Mouse (Mus musculus) spleen, adult 2 months (tissue): ENCODE results near the gene Smim7. TPM values are rescaled to one million over a fixed set of nuclear protein-coding genes. Genes with fewer than 3 reads are reported as not detected.

ENCODE experiments used
- DNase-seq, 2 experiments: peaks; one replicate each; pipeline versions ENCODE4 v3.0.0 to v3.0.0-alpha.2; 2012 to 2021; ENCODE audit warnings: low spot score in 2 of 2, low read depth in 1 of 2
- H3K27ac ChIP-seq: fragments of 200-500 bp; 2 replicates; pipeline ENCODE4 v1.5.1; 2012; ENCODE audit warnings: low read length, inconsistent platforms; ENCODE audit not compliant: insufficient read depth
- H3K27me3 ChIP-seq: fragments of 200-500 bp; 2 replicates; pipeline ENCODE4 v1.6.1; 2012; ENCODE audit warnings: mild to moderate bottlenecking, moderate library complexity, low read length, inconsistent platforms; ENCODE audit not compliant: control insufficient read depth, insufficient read depth
- H3K36me3 ChIP-seq: fragments of 200-500 bp; 2 replicates; pipeline ENCODE4 v1.6.1; 2012; ENCODE audit warnings: mild to moderate bottlenecking, low read length, inconsistent platforms; ENCODE audit not compliant: control insufficient read depth, insufficient read depth
- H3K4me1 ChIP-seq: fragments of 200-500 bp; 2 replicates; pipeline ENCODE4 v1.6.1; 2011; ENCODE audit warnings: inconsistent platforms; ENCODE audit not compliant: control insufficient read depth, insufficient read depth, insufficient read length
- H3K4me3 ChIP-seq: fragments of 200-500 bp; 2 replicates; pipeline ENCODE4 v1.5.1; 2011; ENCODE audit warnings: mild to moderate bottlenecking, inconsistent platforms; ENCODE audit not compliant: insufficient read depth, insufficient read length; ENCODE audit errors: extremely low read depth
- CTCF ChIP-seq: fragments of 200-500 bp; IDR thresholded peaks from 2 replicates; pipeline ENCODE4 v1.5.1; 2011; ENCODE audit warnings: mild to moderate bottlenecking, inconsistent platforms; ENCODE audit not compliant: insufficient read depth, insufficient read length, insufficient replicate concordance; ENCODE audit errors: extremely low read depth
- POLR2A ChIP-seq: fragments of 200-500 bp; IDR thresholded peaks from 2 replicates; pipeline ENCODE4 v1.6.1; 2011; ENCODE audit warnings: low read depth, low read length, inconsistent platforms
- WGBS: fragments of 180-500 bp; shearing (Covaris S2); methylation state at CpG from one replicate; pipeline ENCODE4 v1.1.7; 2018; 5-methylcytosine and 5-hydroxymethylcytosine counted together
- polyA plus RNA-seq: library from polyadenylated mRNA; depleted of rRNA; stranded (reverse); fragments of >200 nt; gene quantifications from 2 replicates; pipeline ENCODE4 v1.2.3, GENCODE M21; 2012

Smim7 gene
- polyA plus RNA-seq, 1 experiment: 31.1 TPM

DNA sequence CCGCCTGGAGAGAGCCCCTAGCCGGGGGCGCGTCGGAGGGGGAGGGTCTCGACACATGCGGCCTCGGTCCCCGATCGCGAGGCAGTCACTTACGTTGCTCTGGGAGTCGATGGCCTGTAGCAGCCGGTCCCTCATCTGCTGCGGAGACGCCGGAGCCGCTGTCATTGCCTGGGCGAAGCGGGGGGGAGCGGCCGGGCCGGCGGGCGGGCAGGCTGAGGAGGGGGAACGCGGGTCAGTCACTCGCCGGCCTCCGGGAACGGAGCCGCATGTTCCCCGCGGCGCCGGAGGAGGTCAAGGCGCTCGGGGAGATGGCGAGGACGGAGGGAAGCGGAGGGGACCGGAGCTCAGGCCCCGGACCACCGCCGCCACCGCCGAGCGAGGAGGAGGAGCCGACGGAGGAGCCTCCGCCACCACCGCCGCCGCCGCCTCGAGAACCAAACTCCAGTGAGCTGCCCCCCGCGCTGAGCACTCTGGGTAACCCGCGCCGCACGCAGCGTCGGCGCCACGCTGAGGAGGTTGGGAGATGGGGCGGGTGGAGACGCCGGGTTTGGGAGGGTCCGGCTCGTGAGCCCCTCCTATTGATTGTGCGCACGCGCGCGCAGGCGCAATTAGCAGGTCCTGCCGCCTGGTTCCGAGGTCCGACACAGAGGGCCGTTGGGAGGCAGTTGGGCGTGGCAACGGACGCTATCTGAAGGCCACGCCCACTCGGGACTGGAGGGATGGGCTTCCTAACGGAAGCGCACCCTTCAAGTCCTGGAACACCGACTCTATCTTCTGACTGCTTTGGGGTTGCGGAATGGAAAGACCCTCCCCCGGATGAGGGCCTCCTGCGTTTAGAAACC is 22.9 kb downstream of the Smim7 start, which contains the start of gene Med26:
Gene Med26 (minus strand): TSS at position 469 of the 842 bp plus-strand sequence.
- H3K27me3 ChIP-seq: no peaks in the 10 kb centered on the region
- peak; percentile 93 to 97 for DNase-seq
- peak within 1 kb of the TSS; percentile 65 for H3K4me3 ChIP-seq
- no peaks in the 10 kb centered on the region for H3K36me3 ChIP-seq
- peaks cover 11% of the 10 kb centered on the region for H3K4me1 ChIP-seq
- TF ChIP-seq CTCF (no peak), POLR2A (no peak; the same call in 1 of the 2 replicates)
- H3K27ac ChIP-seq: peak within 1 kb of the TSS; percentile 62
- WGBS: under 1% methylated on average over 92 of the region's 92 CpGs

DNA sequence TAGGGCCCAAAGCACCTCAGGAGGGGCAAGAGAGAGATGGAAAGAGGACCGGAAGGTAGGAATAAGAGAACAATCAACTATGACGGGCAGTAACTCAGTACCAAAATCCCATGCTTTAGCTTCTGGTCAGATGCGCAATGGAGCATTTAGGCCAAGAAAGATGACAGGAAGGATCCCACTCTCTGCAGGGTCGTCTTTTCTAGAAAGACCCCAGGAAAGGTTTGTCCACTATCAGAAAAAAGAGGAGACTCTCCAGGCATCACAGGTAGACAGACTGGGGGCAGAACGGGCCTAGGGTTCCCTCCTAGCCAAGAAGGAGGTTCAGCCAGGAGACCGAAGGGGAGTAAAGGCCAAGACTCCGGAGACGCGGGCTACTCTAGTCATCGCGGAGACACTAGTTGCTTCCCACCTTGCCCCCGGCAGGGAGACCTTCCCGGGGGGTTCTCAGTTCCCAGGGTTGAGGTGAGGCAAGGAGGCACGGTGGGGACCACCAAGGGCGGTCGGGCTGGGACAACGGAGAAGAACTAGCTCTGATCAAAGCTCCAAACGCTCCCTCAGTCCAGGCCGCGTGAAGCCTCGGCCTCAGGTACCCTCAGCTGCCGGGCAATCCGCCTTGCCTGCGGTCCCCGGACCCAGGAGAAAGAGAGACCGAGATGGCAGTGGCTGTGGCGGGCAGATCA is 23.6 kb downstream of the Smim7 start:
- WGBS: 2% methylated on average over 27 of the region's 27 CpGs
- Histone ChIP-seq H3K36me3 (no peaks in the 10 kb centered on the region), H3K27me3 (no peaks in the 10 kb centered on the region), H3K27ac (0 out of 2 replicates have a peak overlapping the region, but pooled peaks have one; percentile 15), H3K4me3 (peak overlapping the region; percentile 65), H3K4me1 (peaks cover 8% of the 10 kb centered on the region; the same call in 1 of the 2 replicates)
- DNase-seq: peak in 1 of 2 experiments; percentile 5
- TF ChIP-seq POLR2A (no peak), CTCF (no peak)

DNA sequence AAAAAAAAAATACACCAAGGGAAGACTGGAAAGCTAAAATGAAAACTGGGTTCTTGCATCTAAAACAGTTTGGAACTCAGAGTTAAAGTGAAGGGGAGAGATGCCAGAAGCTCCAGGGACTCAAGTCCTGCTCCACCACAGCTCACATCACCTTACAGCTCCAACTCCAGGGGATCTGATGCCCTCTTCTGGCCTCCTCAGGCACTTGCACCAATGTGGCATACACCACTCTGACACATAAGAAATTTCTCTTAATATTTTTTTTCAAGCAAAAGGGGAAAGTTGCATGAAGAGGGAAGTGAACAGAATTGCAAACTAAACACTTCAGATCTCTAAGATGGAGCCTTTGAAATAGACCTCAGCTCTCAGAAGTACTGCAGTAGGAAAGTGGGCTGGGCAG is 31.7 kb downstream of the Smim7 start:
- Histone ChIP-seq H3K27ac (no peak overlapping the region), H3K27me3 (no peaks in the 10 kb centered on the region), H3K36me3 (no peaks in the 10 kb centered on the region), H3K4me1 (no peaks in the 10 kb centered on the region), H3K4me3 (no peak overlapping the region)
- no peak for TF ChIP-seq POLR2A
- TF ChIP-seq CTCF: no peak
- DNase-seq: no peak

DNA sequence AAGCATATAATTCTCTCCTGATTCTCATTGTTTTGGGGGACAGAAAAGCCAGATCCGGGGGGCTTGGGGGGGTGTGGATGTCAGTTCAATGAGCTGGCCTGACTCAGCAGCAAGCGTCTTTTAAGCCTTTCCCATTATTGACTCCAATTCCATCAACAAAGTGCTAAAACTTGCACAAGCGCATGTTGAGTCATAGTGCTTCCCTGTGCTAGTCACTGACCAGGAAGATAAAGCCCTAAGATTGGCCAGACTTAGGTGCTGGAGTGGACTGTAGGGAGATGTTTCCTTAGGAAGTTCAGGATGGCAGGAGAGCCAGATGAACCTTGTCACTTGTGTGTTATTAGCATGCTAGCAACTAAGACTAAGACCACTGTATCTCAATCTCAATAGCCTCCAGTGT is 36.0 kb downstream of the Smim7 start:
- Histone ChIP-seq H3K36me3 (no peaks in the 10 kb centered on the region), H3K27ac (no peak overlapping the region), H3K4me1 (no peaks in the 10 kb centered on the region), H3K27me3 (no peaks in the 10 kb centered on the region), H3K4me3 (no peak overlapping the region)
- TF ChIP-seq CTCF (no peak), POLR2A (no peak)
- WGBS: 94% methylated on average over 3 of the region's 3 CpGs
- no peak for DNase-seq

DNA sequence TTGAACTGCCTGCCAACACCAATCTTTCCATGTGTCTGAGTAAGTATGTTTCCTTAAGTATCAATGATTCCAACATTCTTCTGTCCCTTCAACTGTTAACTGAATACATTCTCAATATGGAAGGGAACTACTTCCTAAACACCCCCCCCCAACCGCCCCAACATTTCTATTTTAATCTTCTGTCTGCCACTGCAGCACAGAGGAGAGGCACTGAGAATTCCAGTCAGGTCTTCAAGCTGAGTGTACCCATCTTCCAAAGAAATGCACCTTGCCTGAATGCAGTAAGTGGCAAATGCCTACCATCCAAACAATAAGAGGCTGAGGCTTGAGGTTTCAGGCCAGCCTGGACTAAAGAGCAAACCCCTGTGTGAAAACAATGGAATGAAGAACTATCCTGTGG is 38.8 kb downstream of the Smim7 start:
- DNase-seq: no peak
- no peak overlapping the region for H3K4me3 ChIP-seq
- H3K4me1 ChIP-seq: no peaks in the 10 kb centered on the region
- H3K27me3 ChIP-seq: no peaks in the 10 kb centered on the region
- TF ChIP-seq CTCF: no peak
- TF ChIP-seq POLR2A: no peak
- 87% methylated on average over 1 of the region's 1 CpGs for WGBS
- H3K36me3 ChIP-seq: no peaks in the 10 kb centered on the region
- no peak overlapping the region for H3K27ac ChIP-seq

DNA sequence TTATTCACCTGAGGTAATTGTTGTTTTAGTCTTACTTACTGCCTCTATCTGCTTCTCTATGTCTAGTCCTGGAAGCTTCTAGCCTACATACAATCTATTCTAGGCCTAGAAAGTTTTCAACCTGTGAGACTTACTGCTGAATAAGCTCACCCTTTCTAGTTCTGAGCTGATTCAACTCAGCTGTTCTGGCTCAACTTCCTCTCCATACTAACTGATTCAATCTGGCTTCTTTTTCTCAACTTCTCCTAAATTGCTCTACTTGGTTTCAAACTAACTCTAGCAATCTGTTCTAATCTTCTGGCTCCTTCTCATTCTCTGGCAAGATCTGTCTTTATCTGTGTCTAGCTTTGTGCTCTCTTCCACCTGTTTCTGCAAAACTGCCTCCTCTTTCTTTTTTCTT is 49.0 kb downstream of the Smim7 start:
- no peak overlapping the region for H3K4me3 ChIP-seq
- TF ChIP-seq POLR2A: no peak
- TF ChIP-seq CTCF: no peak
- no peak overlapping the region for H3K27ac ChIP-seq
- DNase-seq: no peak
- no peaks in the 10 kb centered on the region for H3K4me1 ChIP-seq
- H3K27me3 ChIP-seq: no peaks in the 10 kb centered on the region
- H3K36me3 ChIP-seq: no peaks in the 10 kb centered on the region
